17 mouse cellular contexts compared by ENCODE assay signal in genomic region chr1:178936457-178936856, GRCm38 (mm10).
DNase-seq lines count a peak whose midpoint lies in the region; ATAC-seq and TF ChIP-seq lines count a peak whose summit lies in the region.
"Had no signal": no experiment of that assay in that cellular context is flagged by ENCODE, and none has a peak within 500 bp of the region (broad histone marks: within the 10 kb centered on the region; RNA-seq: fewer than 3 reads in every experiment).

No protein-coding gene starts in this region.

- no peak overlapping the region for H3K4me2 ChIP-seq in limb, embryonic 12.5 days
- no peak overlapping the region for H3K4me2 ChIP-seq in kidney, postnatal 0 days (ENCODE audit: low read length)
- H3K4me2 ChIP-seq: hindbrain, embryonic 12.5 days; midbrain, embryonic 13.5 days; neural tube, embryonic 13.5 days had no signal

- H3K27me3 ChIP-seq in limb, embryonic 12.5 days = no peaks in the 10 kb centered on the region
- H3K27me3 ChIP-seq in limb, embryonic 10.5 days (ENCODE audit: low read depth, poor library complexity, severe bottlenecking) = no peaks in the 10 kb centered on the region
- no peaks in the 10 kb centered on the region for H3K27me3 ChIP-seq in kidney, postnatal 0 days (ENCODE audit: insufficient read depth, low read length)
- H3K27me3 ChIP-seq: hindbrain, embryonic 12.5 days; midbrain, embryonic 13.5 days; neural tube, embryonic 13.5 days had no signal

- intact Hi-C loops in left cerebral cortex, postnatal 4 days (cut with DNase I) = no loop called here

- peak; percentile 15 for DNase-seq in gastrocnemius, adult 18-20 months (ENCODE audit: low spot score)
- no peak for DNase-seq in gastrocnemius, adult 8-10 months (ENCODE audit: low spot score in 2 of 2)
- no peak for DNase-seq in limb, embryonic 10.5 days (ENCODE audit: low spot score)
- peak; percentile 62 for DNase-seq in adipocyte (ENCODE audit: low spot score)
- DNase-seq in kidney, postnatal 0 days (ENCODE audit: low spot score) = peak; percentile 21
- DNase-seq in left cerebral cortex, adult 11 months (ENCODE audit: low spot score) = no peak
- DNase-seq in left cerebral cortex, postnatal 4 days = no peak
- DNase-seq: B cell, adult 2 months; cerebellum, postnatal 25 days; lung, postnatal 10 days; thymus, postnatal 14 days had no signal

- no peak for TF ChIP-seq CTCF in kidney, postnatal 0 days (IDR thresholded peaks at IDR 0.05; ENCODE audit: low read depth)

- WGBS in limb, embryonic 12.5 days = 56% methylated on average over 4 of the region's 4 CpGs
- 80% methylated on average over 4 of the region's 4 CpGs for WGBS in limb, embryonic 10.5 days
- WGBS in kidney, postnatal 0 days = 28% methylated on average over 4 of the region's 4 CpGs

- H3K36me3 ChIP-seq in limb, embryonic 12.5 days = peaks cover 56% of the 10 kb centered on the region
- peaks cover 74% of the 10 kb centered on the region for H3K36me3 ChIP-seq in limb, embryonic 10.5 days
- 0 out of 2 replicates have a peak, but pooled peaks cover 3% of the 10 kb centered on the region for H3K36me3 ChIP-seq in kidney, postnatal 0 days (ENCODE audit: insufficient read depth, low read length)

- H3K9me3 ChIP-seq in limb, embryonic 12.5 days = no peaks in the 10 kb centered on the region
- no peaks in the 10 kb centered on the region for H3K9me3 ChIP-seq in limb, embryonic 10.5 days (replicated peaks)
- H3K9me3 ChIP-seq in kidney, postnatal 0 days (replicated peaks; ENCODE audit: low read length) = no peaks in the 10 kb centered on the region
- H3K9me3 ChIP-seq: hindbrain, embryonic 12.5 days; midbrain, embryonic 13.5 days; neural tube, embryonic 13.5 days had no signal

- H3K9ac ChIP-seq in limb, embryonic 12.5 days (replicated peaks) = no peak overlapping the region
- H3K9ac ChIP-seq in kidney, postnatal 0 days (ENCODE audit: low read depth, low read length) = no peak overlapping the region
- H3K9ac ChIP-seq: hindbrain, embryonic 12.5 days; midbrain, embryonic 13.5 days; neural tube, embryonic 13.5 days had no signal

- ATAC-seq in limb, embryonic 12.5 days (ENCODE audit: insufficient number of reproducible peaks, insufficient read depth, low FRiP score, low TSS enrichment, low read depth) = no peak
- ATAC-seq in kidney, postnatal 0 days (replicated peaks; ENCODE audit: low FRiP score, low read depth) = no peak
- ATAC-seq: intestine, postnatal 0 days; midbrain, embryonic 13.5 days had no signal

- H3K27ac ChIP-seq in limb, embryonic 12.5 days = peak overlapping the region; percentile 73
- H3K27ac ChIP-seq in limb, embryonic 10.5 days = no peak overlapping the region
- H3K27ac ChIP-seq in kidney, postnatal 0 days = no peak overlapping the region
- H3K27ac ChIP-seq: hindbrain, embryonic 12.5 days; midbrain, embryonic 13.5 days; neural tube, embryonic 13.5 days had no signal

- peaks cover 29% of the 10 kb centered on the region for H3K4me1 ChIP-seq in limb, embryonic 12.5 days (replicated peaks)
- peaks cover 8% of the 10 kb centered on the region; the same call in 1 of the 2 replicates for H3K4me1 ChIP-seq in limb, embryonic 10.5 days
- H3K4me1 ChIP-seq in kidney, postnatal 0 days (replicated peaks; ENCODE audit: insufficient read depth, low read length) = no peaks in the 10 kb centered on the region

- H3K4me3 ChIP-seq in limb, embryonic 12.5 days (replicated peaks) = no peak overlapping the region
- no peak overlapping the region for H3K4me3 ChIP-seq in limb, embryonic 10.5 days
- H3K4me3 ChIP-seq in kidney, postnatal 0 days (replicated peaks; ENCODE audit: low read depth, low read length) = no peak overlapping the region
- H3K4me3 ChIP-seq: erythroblast, embryonic 14.5 days; hindbrain, embryonic 12.5 days; midbrain, embryonic 13.5 days; neural tube, embryonic 13.5 days had no signal

Comparison
In these comparisons a context has a peak if more than half of its experiments do, and no peak if none do; other contexts are left out.
1. DNase-seq: peak in gastrocnemius, adult 18-20 months (single experiment), adipocyte (single experiment) and kidney, postnatal 0 days (single experiment); none in gastrocnemius, adult 8-10 months (0 of 2), limb, embryonic 10.5 days (single experiment), left cerebral cortex, adult 11 months (single experiment) and left cerebral cortex, postnatal 4 days (single experiment).